Comparison of ENCODE assay signal across 18 mouse cellular contexts in the genomic region with DNA sequence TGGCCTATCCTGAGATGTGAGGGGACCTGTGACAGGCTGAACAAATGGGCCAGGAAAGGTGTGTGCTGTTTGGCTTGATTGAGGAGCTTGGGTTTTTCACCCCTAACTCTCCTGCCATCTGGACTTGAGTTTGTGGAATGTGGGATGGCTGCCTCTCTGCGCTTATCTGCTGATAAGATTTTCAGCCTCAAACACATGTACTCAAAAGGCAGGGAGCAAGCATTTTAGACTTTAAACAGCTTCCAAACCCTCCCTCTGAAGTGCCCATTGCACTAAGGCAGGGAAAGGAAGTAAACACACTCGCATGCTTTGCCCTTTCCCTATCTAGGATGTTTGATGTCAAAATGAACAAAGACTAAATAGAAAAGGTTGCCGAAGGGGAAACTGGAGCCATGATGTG.
"Had no signal": no experiment of that assay in that cellular context is flagged by ENCODE, and none has a peak within 500 bp of the region (broad histone marks: within the 10 kb centered on the region; RNA-seq: fewer than 3 reads in every experiment).

No protein-coding gene starts in this region.

- H3K36me3 ChIP-seq: liver, embryonic 13.5 days; lung, embryonic 15.5 days; midbrain, embryonic 10.5 days; midbrain, embryonic 13.5 days; neural tube, embryonic 13.5 days had no signal

- H3K4me1 ChIP-seq: liver, embryonic 13.5 days; lung, embryonic 15.5 days; midbrain, embryonic 13.5 days; neural tube, embryonic 13.5 days had no signal

- H3K27ac ChIP-seq: left cerebral cortex, adult 2 months; liver, embryonic 13.5 days; lung, embryonic 15.5 days; macrophage; midbrain, embryonic 10.5 days; midbrain, embryonic 13.5 days; neural tube, embryonic 13.5 days had no signal

- DNase-seq: kidney, adult 2 months; kidney, postnatal 10 days; kidney, postnatal 36 days; layer of hippocampus, postnatal 36 days; liver, embryonic 13.5 days; retina, postnatal 1 day; right cerebral cortex, postnatal 25 days; spleen, adult 18-20 months; thymus, postnatal 25 days had no signal

- H3K27me3 ChIP-seq: liver, embryonic 13.5 days; lung, embryonic 15.5 days; midbrain, embryonic 13.5 days; neural tube, embryonic 13.5 days had no signal

- H3K4me2 ChIP-seq: liver, embryonic 13.5 days; lung, embryonic 15.5 days; midbrain, embryonic 13.5 days; neural tube, embryonic 13.5 days had no signal

- H3K4me3 ChIP-seq: left cerebral cortex, adult 2 months; liver, embryonic 13.5 days; lung, embryonic 15.5 days; midbrain, embryonic 10.5 days; midbrain, embryonic 13.5 days; myocyte; neural tube, embryonic 13.5 days had no signal

- ATAC-seq: intestine, embryonic 16.5 days; midbrain, embryonic 13.5 days; midbrain, embryonic 16.5 days had no signal

- H3K9ac ChIP-seq: liver, embryonic 13.5 days; lung, embryonic 15.5 days; midbrain, embryonic 13.5 days; neural tube, embryonic 13.5 days had no signal

- H3K9me3 ChIP-seq: liver, embryonic 13.5 days; lung, embryonic 15.5 days; midbrain, embryonic 10.5 days; midbrain, embryonic 13.5 days; neural tube, embryonic 13.5 days had no signal
